Mouse (Mus musculus) CD8-positive naive resting alpha-beta T cell, adult 2 months (primary cell): ENCODE results near the gene S100pbp.

Experiments
- DNase-seq, 2 experiments: peaks; one replicate each; pipeline ENCODE4 v3.0.0; 2022; ENCODE audit warnings: low read depth in 2 of 2, low spot score in 2 of 2

Gene S100pbp

GRCm38 (mm10) chr4:129189542-129190519, at the start of gene S100pbp, which contains the start of gene Yars:
Gene S100pbp, minus strand, starts transcription at chr4:129189727.
Gene Yars, plus strand, starts transcription at chr4:129189760.
- peak; percentile 97 to 98 for DNase-seq

GRCm38 (mm10) chr4:129239075-129239474, 49.5 kb upstream of the S100pbp start:
- DNase-seq: no peak

GRCm38 (mm10) chr4:129238579-129239016, 49.1 kb upstream of the S100pbp start:
- no peak for DNase-seq

- DNase-seq: no peak
These were observed 48.4 kb upstream of the S100pbp start for GRCm38 (mm10) chr4:129237843-129238441.

- DNase-seq: no peak
These were observed 46.8 kb upstream of the S100pbp start for GRCm38 (mm10) chr4:129236236-129236813.

- DNase-seq: no peak
These were observed 45.6 kb upstream of the S100pbp start for GRCm38 (mm10) chr4:129235147-129235546.

- DNase-seq: no peak
These were observed 45.0 kb upstream of the S100pbp start for GRCm38 (mm10) chr4:129234488-129234887.

GRCm38 (mm10) chr4:129232561-129233360, 43.2 kb upstream of the S100pbp start:
- DNase-seq: no peak

GRCm38 (mm10) chr4:129231594-129232450, 42.3 kb upstream of the S100pbp start:
- DNase-seq: no peak

- no peak for DNase-seq
These were observed 41.4 kb upstream of the S100pbp start for GRCm38 (mm10) chr4:129230926-129231325.

GRCm38 (mm10) chr4:129227985-129228381, 38.5 kb upstream of the S100pbp start:
- DNase-seq: no peak

- no peak for DNase-seq
These were observed 37.9 kb upstream of the S100pbp start for GRCm38 (mm10) chr4:129227170-129227984.

GRCm38 (mm10) chr4:129226441-129226963, 37.0 kb upstream of the S100pbp start:
- DNase-seq: no peak

- no peak for DNase-seq
These were observed 35.8 kb upstream of the S100pbp start for GRCm38 (mm10) chr4:129225315-129225714.

GRCm38 (mm10) chr4:129223421-129224281, 34.1 kb upstream of the S100pbp start:
- no peak for DNase-seq

GRCm38 (mm10) chr4:129222019-129222925, 32.7 kb upstream of the S100pbp start:
- no peak for DNase-seq
